Mouse (Mus musculus) adrenal gland, adult 18-20 months (tissue): ENCODE measurements around the gene Fhit. TPM values are rescaled to one million over a fixed set of nuclear protein-coding genes. Genes with fewer than 3 reads are reported as not detected.
A peak's percentile ranks its signal among the peaks of the same experiment; 100 is the strongest.
"Not testable (repeated sequence)": the region's sequence is repeated elsewhere in the genome, so short reads cannot be mapped to it uniquely, and the experiment has no call there.

ENCODE experiments used
- DNase-seq, 2 experiments: peaks; one replicate each; pipeline ENCODE4 v3.0.0; 2021 to 2022; ENCODE audit warnings: low spot score in 2 of 2
- long read RNA-seq, 2 experiments: library from polyadenylated mRNA; stranded (forward); transcript quantifications; one replicate each; pipeline ENCODE4 v2.0.0; 2021
- total RNA-seq, 2 experiments: library from RNA; stranded (reverse); gene quantifications; 1 replicate in 1 of 2; 2 replicates in 1 of 2; pipeline ENCODE4 v1.2.3; 2021

Fhit gene
- 10 to 100 TPM in 1 of 2 experiments, 1 to 10 TPM in 1; 6.9 to 11.8 TPM for total RNA-seq
- long read RNA-seq, experiment 1, result 0 reads
- long read RNA-seq, experiment 2, result 0 reads

GRCm38 (mm10) chr14:11161751-11162231 is at the start of gene Fhit:
TSS of gene Fhit (minus strand) at chr14:11162035.
- peak; percentile 74 to 80 for DNase-seq

- DNase-seq, result no peak
Measured at GRCm38 (mm10) chr14:11206786-11207185, 45.0 kb upstream of the Fhit start.

- DNase-seq, result peak; percentile 54 to 56
Measured at GRCm38 (mm10) chr14:11160806-11161450, 907 bp downstream of the Fhit start.

GRCm38 (mm10) chr14:11159641-11160040 is 2.2 kb downstream of the Fhit start:
- no peak for DNase-seq

- no peak for DNase-seq
Measured at GRCm38 (mm10) chr14:11159021-11159420, 2.8 kb downstream of the Fhit start.

GRCm38 (mm10) chr14:11157741-11158140 is 4.1 kb downstream of the Fhit start:
- no peak for DNase-seq

GRCm38 (mm10) chr14:11151634-11152321 is 10.1 kb downstream of the Fhit start:
- DNase-seq, result peak in 1 of 2 experiments; percentile 30

GRCm38 (mm10) chr14:11133787-11134735 is 27.8 kb downstream of the Fhit start:
- no peak for DNase-seq

GRCm38 (mm10) chr14:11132637-11133474 is 29.0 kb downstream of the Fhit start:
- no peak for DNase-seq

GRCm38 (mm10) chr14:11125096-11125495 is 36.7 kb downstream of the Fhit start:
- DNase-seq, result no peak

- DNase-seq, result peak in 1 of 2 experiments; percentile 10
Measured at GRCm38 (mm10) chr14:11119076-11119475, 42.8 kb downstream of the Fhit start.

GRCm38 (mm10) chr14:11085596-11085995 is 76.2 kb downstream of the Fhit start:
- DNase-seq, result no peak

GRCm38 (mm10) chr14:11083946-11084345 is 77.9 kb downstream of the Fhit start:
- no peak for DNase-seq

- no peak for DNase-seq
Measured at GRCm38 (mm10) chr14:11083462-11083861, 78.4 kb downstream of the Fhit start.

- no peak for DNase-seq
Measured at GRCm38 (mm10) chr14:11063594-11063993, 98.2 kb downstream of the Fhit start.

GRCm38 (mm10) chr14:11060221-11060620 is 101.6 kb downstream of the Fhit start:
- no peak for DNase-seq

GRCm38 (mm10) chr14:11039503-11040300 is 122.1 kb downstream of the Fhit start:
- not testable (repeated sequence) for DNase-seq

- no peak for DNase-seq
Measured at GRCm38 (mm10) chr14:11021391-11021790, 140.4 kb downstream of the Fhit start.

- DNase-seq, result no peak
Measured at GRCm38 (mm10) chr14:10978651-10979050, 183.2 kb downstream of the Fhit start.
